Mouse (Mus musculus) cerebellum, adult 11-12 months (tissue): ENCODE measurements around the gene Adgrl2.

Experiments
- DNase-seq: peaks from one replicate; pipeline ENCODE4 v3.0.0; 2022

The Adgrl2 gene

DNA sequence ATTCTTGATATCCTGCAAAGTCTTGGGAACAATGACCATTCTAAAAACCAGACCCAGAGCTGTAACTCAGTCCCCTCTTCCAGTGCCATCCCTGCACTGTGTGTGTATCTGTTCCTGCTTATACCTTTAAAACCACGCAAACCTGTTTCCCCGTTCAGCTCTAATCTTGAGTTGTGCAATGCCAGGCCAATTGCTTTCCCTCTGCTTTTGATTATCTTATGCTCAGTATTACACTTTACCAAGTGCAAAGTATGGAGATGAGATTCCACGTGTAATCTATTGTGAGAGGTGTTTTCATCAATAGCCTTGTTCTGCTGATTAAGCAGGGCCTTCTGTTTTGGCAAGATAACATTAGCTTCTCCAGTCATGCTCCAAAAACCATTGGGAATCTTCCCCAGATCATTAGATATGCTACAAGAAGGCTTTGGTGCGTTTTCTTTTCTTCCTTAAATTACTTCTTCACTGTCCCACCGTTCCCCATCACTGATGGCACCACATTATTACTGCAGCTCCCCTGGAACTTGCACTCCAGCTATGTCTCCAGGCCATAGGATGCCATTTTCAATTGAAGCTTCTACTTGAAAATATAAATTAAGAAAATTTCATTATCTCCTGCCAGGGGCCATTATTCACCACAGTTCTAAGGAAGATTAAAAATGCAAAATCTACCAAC is 118.4 kb downstream of the Adgrl2 start:
- DNase-seq: no peak

DNA sequence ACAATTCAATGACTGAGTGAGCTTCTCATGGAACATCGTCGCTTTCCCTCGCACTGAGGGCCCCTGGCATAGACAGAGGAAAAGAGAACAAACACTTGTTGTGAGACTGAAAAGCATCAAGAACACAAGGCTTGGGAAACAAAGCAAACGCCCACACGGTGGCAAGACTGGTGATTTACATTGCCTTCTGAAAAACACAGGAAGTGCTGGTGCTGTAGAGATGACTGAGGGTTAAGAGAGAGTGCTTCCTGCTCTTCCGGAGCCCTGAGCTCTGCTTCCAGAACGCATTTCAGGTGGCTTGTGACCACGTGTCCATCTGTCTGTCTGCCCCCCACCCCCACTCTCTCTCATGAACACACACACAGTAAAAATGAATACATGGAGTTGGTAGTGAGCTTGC is 122.7 kb downstream of the Adgrl2 start:
- DNase-seq: no peak

DNA sequence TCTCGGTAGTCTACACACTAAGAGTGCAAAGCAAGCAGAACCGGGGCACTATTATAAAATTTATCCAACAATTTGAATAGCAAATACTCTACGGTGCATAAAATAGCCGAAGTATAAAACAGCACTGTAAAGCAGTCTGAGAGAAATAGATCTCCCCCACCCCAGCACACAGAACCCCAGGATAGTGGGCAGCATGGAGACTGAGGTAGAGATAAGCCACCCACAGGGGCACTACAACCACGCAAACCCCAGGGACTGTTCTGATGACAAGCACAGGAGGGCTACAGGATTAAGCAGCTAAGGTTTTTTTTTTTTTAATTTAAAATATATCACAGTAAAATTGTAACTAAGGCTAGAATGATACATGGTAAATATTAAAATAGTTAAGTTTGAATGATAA is 123.7 kb downstream of the Adgrl2 start:
- DNase-seq: no peak

DNA sequence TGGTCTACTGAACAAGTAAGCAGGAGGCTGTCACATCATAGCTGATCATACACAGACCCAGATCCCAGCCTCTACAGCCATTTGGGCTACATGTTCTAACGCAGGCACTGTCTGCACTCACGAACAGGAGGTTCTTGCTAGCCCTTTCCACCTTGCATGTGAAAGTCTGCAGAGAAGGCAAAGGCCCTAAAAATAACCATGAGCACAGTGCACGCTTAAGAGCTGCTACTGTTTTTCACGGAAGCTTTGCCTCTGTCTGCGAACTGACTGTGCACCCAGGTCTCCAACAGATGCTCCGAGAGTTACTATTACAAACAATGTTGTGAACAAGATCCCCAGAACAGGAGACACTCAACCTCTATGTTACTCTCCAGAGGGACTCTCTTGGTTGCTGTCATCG is 124.3 kb downstream of the Adgrl2 start:
- DNase-seq: no peak

DNA sequence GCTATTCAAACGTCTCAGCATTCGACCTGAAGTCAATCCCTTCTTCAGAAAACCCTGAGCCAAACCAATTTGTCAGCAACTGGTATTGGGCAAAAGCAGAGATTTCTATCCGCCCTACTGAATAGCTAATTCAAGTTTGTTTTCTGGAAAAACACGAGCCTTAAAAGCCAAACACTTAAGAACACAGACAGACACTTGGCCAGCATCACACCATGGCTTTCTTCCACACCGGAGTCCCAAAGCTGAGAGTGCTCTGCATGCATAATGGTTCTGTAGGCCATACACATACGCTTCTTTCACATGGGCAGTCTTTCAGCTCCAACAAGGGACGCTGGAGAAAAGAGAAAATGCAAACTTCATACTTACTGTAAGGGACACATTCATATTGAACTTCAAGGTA is 125.1 kb downstream of the Adgrl2 start:
- DNase-seq: no peak

DNA sequence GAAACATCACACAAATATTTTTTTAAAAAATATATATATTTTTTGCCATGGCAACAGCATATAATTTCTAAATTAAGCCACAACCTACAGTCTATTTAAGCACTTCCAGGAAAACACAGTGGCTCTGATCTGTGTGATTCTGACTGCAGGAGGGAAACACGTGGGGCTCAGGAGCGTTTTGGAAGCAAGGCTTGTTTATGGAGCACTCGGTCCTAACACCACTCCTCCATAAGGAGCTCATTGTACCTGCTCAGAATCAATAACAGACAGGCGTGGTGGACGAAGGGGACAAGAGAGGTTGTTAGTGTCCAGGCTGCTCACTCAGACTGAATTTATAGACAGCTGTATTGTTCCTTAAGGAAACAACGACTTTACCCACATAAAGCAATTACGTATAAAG is 128.5 kb downstream of the Adgrl2 start:
- DNase-seq: no peak

DNA sequence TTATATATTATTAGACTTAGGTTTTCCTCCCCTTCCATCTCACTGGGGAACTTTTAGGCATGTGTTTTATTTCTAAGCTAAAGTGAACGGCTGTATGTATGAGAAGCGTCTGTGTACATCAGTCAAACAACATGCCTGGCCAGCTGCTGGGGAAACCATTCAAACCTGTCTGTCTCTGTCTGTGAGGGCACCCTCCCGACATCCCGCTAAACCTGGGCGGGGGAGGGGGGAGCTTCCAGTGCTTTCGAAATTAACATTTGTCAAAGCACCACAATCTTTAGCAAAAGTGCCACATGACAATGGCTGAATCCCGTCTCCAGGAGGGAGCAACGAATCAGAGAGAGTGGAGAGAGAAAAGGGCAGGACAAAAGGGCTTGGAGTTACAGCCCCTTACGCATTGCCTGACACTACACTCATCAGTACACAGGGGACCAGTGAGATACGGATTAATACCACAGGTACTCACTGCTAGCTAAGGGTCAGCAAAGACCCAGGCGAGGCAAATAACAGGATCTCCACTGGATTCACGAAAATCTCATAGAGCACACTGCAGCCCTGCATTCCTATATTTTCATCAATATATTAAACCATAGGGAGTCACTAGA is 135.9 kb downstream of the Adgrl2 start:
- no peak for DNase-seq

DNA sequence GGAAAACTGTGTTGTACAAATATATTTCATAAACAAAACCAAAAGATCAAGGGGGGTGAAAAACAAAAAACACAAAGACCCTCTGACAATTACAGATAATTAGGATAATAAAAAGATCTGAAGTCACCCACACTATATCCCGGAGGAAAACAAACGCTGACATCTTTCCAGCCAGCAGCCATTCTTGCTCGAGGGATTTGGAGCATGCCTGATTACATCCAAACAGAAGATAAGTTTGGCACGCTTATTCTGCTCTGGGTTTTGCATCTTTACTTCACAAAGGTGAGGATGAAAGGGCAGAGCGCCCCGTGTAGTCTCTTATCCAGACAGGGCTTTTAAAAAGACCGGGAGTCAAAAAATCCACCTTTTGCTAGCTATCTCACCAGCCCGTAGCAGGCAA is 137.0 kb downstream of the Adgrl2 start:
- no peak for DNase-seq

DNA sequence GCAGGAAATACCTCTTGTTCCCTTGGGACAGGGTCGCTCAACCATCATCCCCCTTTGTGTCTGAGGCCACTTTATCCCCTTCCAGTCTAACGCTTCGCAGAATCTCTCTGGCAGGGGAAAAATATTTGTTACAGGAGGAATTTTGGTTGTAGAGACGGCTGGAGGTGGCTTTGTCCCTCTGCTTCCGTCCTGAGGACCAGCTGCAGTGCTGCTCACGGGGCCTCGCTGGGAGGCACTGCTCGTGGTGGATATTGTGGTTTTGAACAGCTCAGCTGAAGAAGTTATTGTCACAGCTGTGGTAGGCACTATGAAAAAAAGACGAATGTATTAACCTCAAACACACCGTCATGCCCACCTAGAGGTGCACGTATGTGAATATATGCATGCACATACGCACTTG is 137.8 kb downstream of the Adgrl2 start:
- DNase-seq: no peak

DNA sequence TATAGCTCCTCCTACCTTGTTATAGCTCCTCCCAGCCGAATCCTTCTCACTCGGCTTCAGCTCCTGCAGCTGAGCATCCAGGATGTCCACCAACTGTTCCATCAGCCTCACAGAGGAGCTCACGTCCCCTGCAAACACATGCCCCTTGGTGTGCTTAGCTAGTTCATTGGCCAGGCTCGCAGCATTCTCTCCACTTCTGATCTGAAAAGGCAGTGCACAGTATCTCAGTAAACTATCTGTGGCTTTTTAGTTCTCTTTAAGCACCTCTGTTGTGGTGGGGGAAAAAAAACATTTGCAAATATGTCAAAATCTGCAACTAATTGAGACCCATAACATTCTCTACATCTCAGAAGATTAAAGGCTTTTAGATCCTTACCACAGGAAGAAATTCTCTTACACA is 139.5 kb downstream of the Adgrl2 start:
- DNase-seq: no peak

DNA sequence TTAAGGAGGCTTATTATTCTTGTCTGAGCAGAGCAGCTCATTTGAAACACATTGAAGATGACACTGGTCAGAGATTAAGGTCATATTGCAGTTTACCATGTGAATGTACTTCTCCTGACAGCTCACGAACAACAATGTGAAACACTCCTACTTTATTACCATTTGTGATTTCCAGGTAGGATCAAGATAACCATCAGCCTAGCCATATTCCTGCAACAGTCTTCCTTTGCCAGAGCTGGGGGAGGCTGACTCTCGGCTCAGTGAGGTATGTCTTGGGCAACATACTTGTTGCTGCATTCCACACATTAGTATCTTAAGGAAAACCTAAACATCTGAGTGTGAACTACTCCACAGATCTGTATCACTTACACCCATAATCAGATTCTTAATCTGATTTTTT is 142.0 kb downstream of the Adgrl2 start:
- DNase-seq: no peak

DNA sequence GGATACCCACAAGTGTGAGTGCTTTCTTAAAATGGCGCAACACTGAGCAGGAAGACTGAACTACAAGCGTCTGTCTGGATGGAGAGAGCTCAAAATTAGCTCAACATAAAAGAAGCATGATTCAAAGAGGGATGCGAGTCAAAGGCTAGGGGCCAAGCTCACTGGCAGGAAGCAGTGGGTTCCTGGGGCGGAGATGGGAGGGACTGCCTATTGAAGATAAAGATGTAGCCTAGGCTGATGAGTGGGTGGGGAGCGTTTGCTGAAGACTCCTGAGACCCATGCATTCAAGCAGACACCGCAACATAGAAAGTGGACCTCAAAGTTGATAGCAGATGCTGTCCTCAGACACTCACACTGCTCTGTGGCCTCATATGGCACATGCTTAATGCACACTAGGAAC is 146.2 kb downstream of the Adgrl2 start:
- no peak for DNase-seq

DNA sequence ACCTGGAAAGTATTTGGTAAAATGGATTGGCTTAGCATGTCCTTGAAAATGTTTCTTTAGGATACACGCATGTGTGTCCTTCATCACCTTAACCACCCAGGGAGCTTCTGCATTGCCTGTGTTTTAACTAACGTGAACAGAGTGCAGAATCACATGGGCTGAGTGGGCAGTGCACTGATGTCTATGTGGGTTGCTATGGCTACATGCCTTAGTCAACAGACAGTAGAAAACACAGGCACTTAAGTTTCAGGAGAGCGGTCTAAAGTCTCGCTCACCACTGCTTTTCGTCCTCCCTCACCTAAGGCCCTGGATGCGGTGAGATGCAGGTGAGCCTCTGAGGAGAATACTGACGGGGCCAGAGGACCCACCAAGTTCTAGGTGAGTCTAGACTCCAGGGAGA is 147.8 kb downstream of the Adgrl2 start:
- DNase-seq: no peak

DNA sequence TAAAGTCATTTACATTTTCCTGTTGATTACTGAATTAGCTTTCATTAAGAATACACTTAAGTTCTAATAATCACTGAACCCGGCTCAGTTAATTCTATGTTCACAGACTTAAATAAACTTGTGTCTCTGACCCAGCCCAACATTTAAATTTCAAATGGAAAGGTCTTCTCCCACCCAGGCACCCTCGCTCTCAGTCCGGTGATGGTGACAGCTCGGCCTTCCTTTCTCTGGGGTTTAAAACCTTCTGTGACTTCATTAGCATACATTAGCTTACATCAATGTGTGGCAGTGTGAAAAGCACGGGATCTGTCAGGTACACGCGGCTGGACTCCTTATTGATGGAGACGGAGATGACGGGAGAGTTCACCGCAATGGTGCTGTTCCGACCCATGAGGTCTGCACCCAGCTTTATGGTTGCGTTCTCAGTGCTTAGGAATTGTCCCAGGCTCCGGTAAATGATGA is 151.5 kb downstream of the Adgrl2 start:
- no peak for DNase-seq

DNA sequence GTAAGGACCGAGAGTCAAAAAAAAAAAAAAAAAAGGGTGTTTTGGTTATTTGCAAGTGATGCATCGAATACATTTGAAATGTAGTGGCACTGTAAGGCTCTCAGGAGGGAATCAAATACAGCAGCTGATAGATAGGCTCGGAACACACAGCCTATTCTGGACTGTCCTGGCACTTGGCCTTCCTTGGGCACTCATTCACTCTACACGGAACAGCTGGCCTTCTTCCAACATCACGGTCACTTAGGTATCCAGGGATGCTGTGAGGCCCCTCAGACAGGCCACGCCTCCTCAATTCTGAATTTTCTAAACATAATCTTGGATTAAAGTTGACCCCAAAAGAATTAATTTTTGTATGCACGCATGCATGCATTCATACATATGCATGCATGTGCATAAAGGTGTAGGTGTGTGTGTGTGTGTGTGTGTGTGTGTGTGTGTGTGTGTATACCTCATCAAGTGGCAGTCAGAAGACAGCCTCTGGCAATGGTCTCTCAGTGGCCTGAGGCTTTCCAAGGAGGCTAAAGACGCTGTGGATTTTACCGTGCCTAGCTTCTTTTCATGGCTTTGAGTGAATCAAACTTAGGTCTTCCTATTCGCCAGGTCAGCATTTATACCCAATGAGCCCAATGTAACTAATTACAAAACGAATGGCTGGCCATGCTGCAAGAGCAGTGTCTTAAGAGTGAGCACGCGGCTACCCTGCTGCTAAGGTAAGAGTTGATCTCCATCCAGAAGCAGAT is 152.1 kb downstream of the Adgrl2 start:
- no peak for DNase-seq

DNA sequence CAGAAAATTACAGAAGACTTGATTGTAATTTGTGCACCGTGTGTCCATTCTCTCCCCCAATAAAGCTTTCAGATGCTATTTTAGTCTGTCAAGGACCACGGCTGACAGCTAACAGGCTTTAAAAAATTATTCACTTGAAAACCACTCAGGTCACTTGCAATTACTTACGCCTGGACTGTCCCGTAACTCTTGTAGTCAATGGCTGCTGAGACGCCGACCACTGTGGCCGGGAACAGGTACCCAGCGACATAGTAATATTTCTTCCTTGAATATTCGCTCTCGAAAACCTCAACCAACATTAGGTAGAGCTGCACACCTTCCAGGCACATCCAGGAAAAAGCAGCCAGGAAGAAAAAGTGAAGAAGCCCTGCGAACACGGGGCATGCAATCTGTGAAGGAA is 155.2 kb downstream of the Adgrl2 start:
- no peak for DNase-seq

DNA sequence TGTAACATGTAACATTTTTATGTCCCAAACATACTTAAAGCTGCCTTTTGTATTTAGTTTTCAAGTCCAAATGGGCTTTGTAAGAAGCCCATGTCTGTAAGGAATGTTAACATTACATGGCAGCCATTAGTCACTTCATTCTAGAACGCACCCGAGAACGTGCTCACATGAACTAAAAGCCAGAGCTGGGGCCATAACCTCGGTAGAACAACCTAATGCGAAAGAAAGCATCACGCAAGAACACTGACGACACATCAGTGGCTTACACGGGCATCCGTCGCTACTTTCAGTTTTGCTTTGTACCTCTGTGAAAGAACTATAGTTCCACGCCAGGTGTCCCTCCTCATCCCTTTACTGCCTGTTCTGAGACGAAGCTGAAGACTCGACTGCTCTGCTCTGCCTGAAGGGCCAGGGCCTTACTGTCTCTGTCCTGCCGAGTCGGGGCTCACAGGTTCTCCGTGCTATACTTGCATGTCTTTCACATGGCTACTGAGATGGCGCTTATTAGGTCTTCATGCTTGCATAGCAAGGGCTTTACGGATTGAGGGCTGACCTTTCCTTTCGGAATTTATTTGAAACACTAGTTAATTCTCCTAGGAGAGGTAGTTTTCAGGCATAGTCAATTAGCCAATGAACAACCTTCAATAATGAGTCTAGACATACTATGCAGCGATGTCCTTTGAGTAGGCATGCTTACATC is 157.1 kb downstream of the Adgrl2 start:
- DNase-seq: no peak

DNA sequence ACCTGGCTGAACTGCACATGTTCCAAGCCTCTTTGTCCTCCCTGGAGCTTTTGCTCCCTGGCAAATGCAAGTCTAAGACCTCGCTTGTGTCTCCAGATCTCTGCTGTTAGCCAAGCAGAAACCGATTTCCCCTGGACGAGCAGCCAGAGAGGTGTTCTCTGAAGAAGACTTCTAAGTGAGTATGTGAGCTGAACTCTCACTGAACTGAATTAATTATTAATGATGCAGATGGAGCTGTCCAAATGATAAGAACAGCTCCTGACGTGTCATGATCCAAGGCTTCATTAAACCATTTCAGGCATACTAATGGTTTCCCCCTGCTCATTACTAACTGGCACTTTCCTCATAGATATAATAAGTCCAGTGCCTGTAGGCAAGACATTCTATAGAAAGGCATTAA is 158.4 kb downstream of the Adgrl2 start:
- DNase-seq: no peak

DNA sequence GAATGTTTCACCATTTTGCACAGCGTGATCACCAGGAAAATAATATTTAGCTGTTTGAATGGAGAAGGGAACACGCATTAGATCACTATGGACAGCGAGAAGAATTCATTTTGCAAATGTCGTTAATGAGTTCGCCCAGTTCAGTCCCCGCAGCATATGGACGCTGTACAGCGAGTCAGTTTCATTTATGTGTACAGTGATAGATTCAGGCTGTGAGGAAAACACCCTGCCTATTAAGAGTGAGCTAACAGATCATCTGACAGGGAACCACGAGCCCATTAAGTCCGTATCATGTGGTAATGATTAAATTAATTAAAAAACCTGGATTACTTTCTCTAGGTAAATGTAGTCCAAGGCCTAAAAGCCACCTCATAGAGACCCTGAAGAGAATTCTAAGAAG is 161.8 kb downstream of the Adgrl2 start:
- DNase-seq: no peak

DNA sequence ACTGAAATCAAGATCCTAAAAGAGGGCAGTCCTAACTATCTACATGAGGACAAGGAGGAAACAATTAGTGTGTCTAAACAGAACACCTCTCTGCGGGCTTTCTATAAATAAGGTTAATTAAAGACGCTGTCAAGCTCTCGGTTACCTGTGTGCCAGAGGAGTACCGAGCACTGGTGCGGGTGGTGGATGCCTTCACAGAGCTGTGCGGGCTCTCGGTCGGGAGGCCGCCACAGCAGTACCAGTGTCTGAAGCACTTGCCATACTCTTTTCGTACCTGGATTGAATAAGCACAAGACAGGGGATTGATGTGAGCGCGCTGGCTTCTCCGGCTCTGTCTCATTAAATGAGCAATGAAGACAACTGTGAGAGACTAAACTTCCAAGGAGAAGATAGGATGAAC is 166.8 kb downstream of the Adgrl2 start:
- DNase-seq: no peak

DNA sequence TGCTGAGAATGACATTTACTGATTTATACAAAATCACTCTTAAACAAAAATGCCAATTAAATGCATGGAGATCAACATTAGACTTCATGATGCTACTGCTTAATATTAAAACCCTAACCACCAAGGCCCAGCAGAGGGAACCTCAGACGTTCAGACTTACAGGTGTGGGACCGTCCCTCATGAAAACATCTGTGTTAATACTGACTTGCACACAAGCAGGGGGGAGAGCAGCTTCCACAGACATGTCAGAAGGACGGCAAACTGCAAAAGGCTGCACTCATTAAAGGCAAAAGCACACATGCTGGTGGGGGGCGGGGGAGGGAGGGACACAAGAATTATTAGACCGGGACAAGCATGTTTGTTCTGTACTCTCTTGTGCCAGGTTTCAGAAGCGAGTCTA is 168.7 kb downstream of the Adgrl2 start:
- DNase-seq: no peak

DNA sequence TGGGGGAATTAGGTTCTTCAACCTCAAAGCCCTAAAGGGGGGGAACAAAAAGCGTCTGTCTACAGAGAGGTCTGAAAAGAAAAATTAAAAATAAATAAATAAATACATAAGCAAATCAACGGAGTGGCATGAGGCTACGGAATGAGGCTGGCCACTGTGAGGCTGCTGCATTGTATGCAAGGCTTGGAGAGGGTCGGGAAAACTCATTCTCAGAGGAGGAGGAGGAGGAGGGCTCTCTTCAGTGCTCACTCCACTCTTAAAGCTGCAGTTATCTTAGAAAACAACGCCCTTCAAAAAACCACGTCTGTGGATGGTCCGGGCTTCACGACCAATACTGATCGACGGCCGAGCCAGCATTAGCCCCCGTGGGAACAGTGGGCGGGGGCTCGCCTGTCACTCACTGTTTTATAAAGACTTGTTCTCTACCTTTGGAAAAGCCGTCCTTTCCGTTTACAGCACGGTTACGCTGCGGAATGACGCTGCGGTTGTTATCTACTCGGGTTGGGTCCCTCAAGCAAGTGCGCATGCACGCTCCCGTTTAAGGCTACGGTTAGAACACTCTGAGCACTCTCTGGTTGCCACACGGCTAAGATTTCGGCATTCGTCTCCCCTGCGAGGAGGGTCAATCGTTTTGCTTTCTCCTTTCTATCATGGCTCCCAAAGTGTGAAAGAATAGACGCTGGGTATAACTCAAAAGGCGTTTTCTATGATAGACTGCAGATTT is 170.9 kb downstream of the Adgrl2 start:
- no peak for DNase-seq
